Comparison of ENCODE assay signal across 8 mouse cellular contexts in genomic region chr16:77500981-77501380, GRCm38 (mm10).
DNase-seq lines count a peak whose midpoint lies in the region; ATAC-seq lines count a peak whose summit lies in the region.

No protein-coding gene starts in this region.

- no peak overlapping the region for H3K4me2 ChIP-seq in embryonic facial prominence, embryonic 11.5 days (ENCODE audit: low read depth, low read length)
- peak overlapping the region; percentile 40 for H3K4me2 ChIP-seq in neural tube, embryonic 14.5 days (ENCODE audit: low read depth, low read length)

- no peak overlapping the region for H3K9ac ChIP-seq in embryonic facial prominence, embryonic 11.5 days (replicated peaks; ENCODE audit: low read length)
- H3K9ac ChIP-seq in neural tube, embryonic 14.5 days (replicated peaks; ENCODE audit: low read depth, low read length): peak overlapping the region; percentile 48; the same call in 1 of the 2 replicates

- H3K4me3 ChIP-seq in embryonic facial prominence, embryonic 11.5 days (ENCODE audit: low read depth, low read length): peak overlapping the region; percentile 15
- H3K4me3 ChIP-seq in neural tube, embryonic 14.5 days (ENCODE audit: low read depth, low read length): peak overlapping the region; percentile 29

- H3K36me3 ChIP-seq in embryonic facial prominence, embryonic 11.5 days (replicated peaks; ENCODE audit: control insufficient read depth, insufficient read depth, low read depth, low read length): no peaks in the 10 kb centered on the region
- H3K36me3 ChIP-seq in neural tube, embryonic 14.5 days (ENCODE audit: control insufficient read depth, insufficient read depth, low read length): no peaks in the 10 kb centered on the region

- DNase-seq in cerebellum, postnatal 10 days: peak; percentile 33 to 46
- no peak for DNase-seq in cerebellum, postnatal 36 days
- DNase-seq in embryonic facial prominence, embryonic 11.5 days (ENCODE audit: low spot score): peak; percentile 52
- peak; percentile 12 to 35 for DNase-seq in heart, postnatal 14 days
- DNase-seq in kidney, postnatal 36 days: peak; percentile 35 to 48
- DNase-seq in frontal cortex, postnatal 25 days (ENCODE audit: low spot score in 2 of 2): no peak

- no peaks in the 10 kb centered on the region for H3K27me3 ChIP-seq in embryonic facial prominence, embryonic 11.5 days (ENCODE audit: control insufficient read depth, insufficient read depth, low read length)
- no peaks in the 10 kb centered on the region for H3K27me3 ChIP-seq in neural tube, embryonic 14.5 days (ENCODE audit: control insufficient read depth, insufficient read depth, low read length)

- intact Hi-C loops in heart, postnatal 14 days (cut with DNase I): loop anchor here (2.0 kb wide), 1 partner anchor 172 kb away; no protein-coding TSS in a partner anchor

- WGBS in embryonic facial prominence, embryonic 11.5 days: 35% methylated on average over 4 of the region's 4 CpGs
- WGBS in neural tube, embryonic 14.5 days: 19% methylated on average over 4 of the region's 4 CpGs

- ATAC-seq in embryonic facial prominence, embryonic 11.5 days (replicated peaks; ENCODE audit: insufficient number of reproducible peaks, low FRiP score, low TSS enrichment, low read depth): no peak
- no peak for ATAC-seq in neural tube, embryonic 14.5 days (ENCODE audit: low read depth)
- no peak for ATAC-seq in megakaryocyte-erythroid progenitor cell, adult 5-6 weeks (replicated peaks; ENCODE audit: low FRiP score, low TSS enrichment, poor library complexity, severe bottlenecking)

- peak overlapping the region; percentile 53 for H3K27ac ChIP-seq in embryonic facial prominence, embryonic 11.5 days (replicated peaks; ENCODE audit: low read depth, low read length)
- H3K27ac ChIP-seq in neural tube, embryonic 14.5 days (ENCODE audit: low read depth, low read length): peak overlapping the region; percentile 79; the same call in 1 of the 2 replicates

- no peaks in the 10 kb centered on the region for H3K9me3 ChIP-seq in embryonic facial prominence, embryonic 11.5 days (replicated peaks; ENCODE audit: control insufficient read depth, low read length)
- no peaks in the 10 kb centered on the region for H3K9me3 ChIP-seq in neural tube, embryonic 14.5 days (ENCODE audit: control insufficient read depth, low read length)

- no peaks in the 10 kb centered on the region for H3K4me1 ChIP-seq in embryonic facial prominence, embryonic 11.5 days (ENCODE audit: control insufficient read depth, insufficient read depth, low read length)
- peaks cover 10% of the 10 kb centered on the region; the same call in 1 of the 2 replicates for H3K4me1 ChIP-seq in neural tube, embryonic 14.5 days (ENCODE audit: control insufficient read depth, insufficient read depth, low read length)

Comparison
In these comparisons a context has a peak if more than half of its experiments do, and no peak if none do; other contexts are left out.
1. DNase-seq: peak in cerebellum, postnatal 10 days (2 of 2), embryonic facial prominence, embryonic 11.5 days (single experiment), heart, postnatal 14 days (2 of 2) and kidney, postnatal 36 days (2 of 2); none in cerebellum, postnatal 36 days (0 of 2) and frontal cortex, postnatal 25 days (0 of 2).